Mouse (Mus musculus) thymus, adult 2 months (tissue): ENCODE results near the gene Mef2c.

Experiments
- CTCF ChIP-seq: fragments of 200-500 bp; IDR thresholded peaks from 2 replicates; pipeline ENCODE4 v1.5.1; 2012; ENCODE audit warnings: mild to moderate bottlenecking, control low read depth, low read length, moderate library complexity, borderline replicate concordance; ENCODE audit not compliant: control insufficient read depth, poor library complexity, insufficient read depth; ENCODE audit errors: extremely low read depth
- POLR2A ChIP-seq: fragments of 200-500 bp; IDR thresholded peaks from 2 replicates; pipeline ENCODE4 v1.6.1; 2012; ENCODE audit warnings: mild to moderate bottlenecking, low read length, control low read depth, moderate library complexity; ENCODE audit not compliant: control insufficient read depth, poor library complexity, insufficient read depth; ENCODE audit errors: extremely low read depth

DNA sequence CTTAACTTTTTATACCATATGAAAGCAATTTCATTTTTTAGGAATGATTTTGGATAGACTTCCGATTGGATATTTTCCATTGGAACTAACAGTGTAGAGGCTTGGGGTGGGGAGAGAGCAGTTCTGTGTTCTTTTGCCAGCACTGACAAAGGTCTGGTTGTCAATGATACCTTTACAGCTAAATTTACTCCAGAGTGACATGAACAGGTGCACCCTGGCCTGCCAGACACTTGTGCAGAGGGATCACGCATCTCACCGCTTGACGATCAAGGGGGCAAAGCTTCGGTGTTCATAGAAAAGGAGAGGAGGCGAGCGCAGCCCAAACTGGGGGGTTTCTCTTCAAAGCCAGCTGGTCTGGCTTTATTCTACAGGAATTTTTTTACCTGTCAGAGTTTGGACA is at the start of gene Mef2c:
- no peak for TF ChIP-seq CTCF
- no peak for TF ChIP-seq POLR2A
